Mouse (Mus musculus): ENCODE measurements around the gene Polr2c. TPM values are rescaled to one million over a fixed set of nuclear protein-coding genes. Genes with fewer than 3 reads are reported as not detected.
A peak's percentile ranks its signal among the peaks of the same experiment; 100 is the strongest.

Polr2c gene
- polyA plus RNA-seq, 1 experiment from 2014 or later: 160 TPM

GRCm38 (mm10) chr8:94861352-94861910, 4.2 kb downstream of the Polr2c start:
- H3K27ac ChIP-seq (ENCODE audit: low read depth): no peak overlapping the region
- peaks cover 60% of the 10 kb centered on the region for H3K36me3 ChIP-seq (ENCODE audit: control insufficient read depth, insufficient read depth, low read length)
- H3K4me1 ChIP-seq (replicated peaks; ENCODE audit: control insufficient read depth, insufficient read depth, low read length): peaks cover 13% of the 10 kb centered on the region; the same call in 1 of the 2 replicates
- WGBS: 72% methylated on average over 8 of the region's 8 CpGs
- no peaks in the 10 kb centered on the region for H3K27me3 ChIP-seq (replicated peaks; ENCODE audit: control insufficient read depth, insufficient read depth, low read length)
- ATAC-seq (replicated peaks; ENCODE audit: low FRiP score, low TSS enrichment, low read depth) (no peak), DNase-seq (ENCODE audit: low spot score) (peak; percentile 76)
- no peaks in the 10 kb centered on the region for H3K9me3 ChIP-seq (ENCODE audit: control insufficient read depth, low read length)
- H3K4me2 ChIP-seq (ENCODE audit: low read length): no peak overlapping the region
- H3K9ac ChIP-seq (ENCODE audit: low read length): no peak overlapping the region
- no peak overlapping the region for H3K4me3 ChIP-seq (ENCODE audit: low read depth, low read length)

DNA sequence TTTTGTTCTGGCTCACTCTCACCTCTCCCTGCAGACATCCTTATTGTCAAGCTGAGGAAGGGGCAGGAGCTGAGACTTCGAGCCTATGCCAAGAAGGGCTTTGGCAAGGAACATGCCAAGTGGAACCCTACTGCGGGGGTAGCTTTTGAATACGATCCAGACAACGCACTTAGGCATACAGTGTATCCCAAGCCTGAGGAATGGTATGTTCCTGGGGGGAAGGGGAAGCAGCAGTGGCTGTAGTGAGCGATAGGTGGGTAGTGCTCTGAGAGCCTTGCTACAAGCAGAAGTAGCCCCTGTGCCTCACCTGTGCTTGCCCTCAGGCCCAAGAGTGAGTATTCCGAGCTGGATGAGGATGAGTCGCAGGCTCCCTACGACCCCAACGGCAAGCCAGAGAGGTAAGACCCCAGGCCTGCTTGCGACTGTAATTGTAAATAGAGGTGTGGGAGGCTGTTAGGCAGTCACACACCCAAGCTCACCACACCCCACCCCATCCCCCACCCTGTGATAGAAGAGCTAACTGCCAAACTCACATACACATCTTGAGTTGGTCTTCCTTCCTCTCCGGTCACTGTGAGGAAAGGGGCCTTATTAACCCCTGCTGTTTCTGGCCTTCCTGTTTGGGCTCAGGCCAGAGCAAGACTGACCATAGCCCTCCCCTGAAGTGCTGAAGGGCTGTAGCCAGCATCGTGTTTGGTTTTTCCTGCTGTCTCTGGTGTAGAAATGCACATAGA, 5.4 kb downstream of the Polr2c start:
- H3K9me3 ChIP-seq (ENCODE audit: control insufficient read depth, low read length): no peaks in the 10 kb centered on the region
- no peak overlapping the region for H3K4me2 ChIP-seq (ENCODE audit: low read length)
- peaks cover 13% of the 10 kb centered on the region; the same call in 1 of the 2 replicates for H3K4me1 ChIP-seq (replicated peaks; ENCODE audit: control insufficient read depth, insufficient read depth, low read length)
- peaks cover 67% of the 10 kb centered on the region for H3K36me3 ChIP-seq (ENCODE audit: control insufficient read depth, insufficient read depth, low read length)
- H3K27me3 ChIP-seq (replicated peaks; ENCODE audit: control insufficient read depth, insufficient read depth, low read length): no peaks in the 10 kb centered on the region
- whole genome bisulfite sequencing: 83% methylated on average over 12 of the region's 12 CpGs
- no peak for DNase-seq (ENCODE audit: low spot score)
- H3K27ac ChIP-seq (ENCODE audit: low read depth): no peak overlapping the region
- ATAC-seq (replicated peaks; ENCODE audit: low FRiP score, low TSS enrichment, low read depth): no peak
- no peak overlapping the region for H3K9ac ChIP-seq (ENCODE audit: low read length)
- H3K4me3 ChIP-seq (ENCODE audit: low read depth, low read length): no peak overlapping the region

DNA sequence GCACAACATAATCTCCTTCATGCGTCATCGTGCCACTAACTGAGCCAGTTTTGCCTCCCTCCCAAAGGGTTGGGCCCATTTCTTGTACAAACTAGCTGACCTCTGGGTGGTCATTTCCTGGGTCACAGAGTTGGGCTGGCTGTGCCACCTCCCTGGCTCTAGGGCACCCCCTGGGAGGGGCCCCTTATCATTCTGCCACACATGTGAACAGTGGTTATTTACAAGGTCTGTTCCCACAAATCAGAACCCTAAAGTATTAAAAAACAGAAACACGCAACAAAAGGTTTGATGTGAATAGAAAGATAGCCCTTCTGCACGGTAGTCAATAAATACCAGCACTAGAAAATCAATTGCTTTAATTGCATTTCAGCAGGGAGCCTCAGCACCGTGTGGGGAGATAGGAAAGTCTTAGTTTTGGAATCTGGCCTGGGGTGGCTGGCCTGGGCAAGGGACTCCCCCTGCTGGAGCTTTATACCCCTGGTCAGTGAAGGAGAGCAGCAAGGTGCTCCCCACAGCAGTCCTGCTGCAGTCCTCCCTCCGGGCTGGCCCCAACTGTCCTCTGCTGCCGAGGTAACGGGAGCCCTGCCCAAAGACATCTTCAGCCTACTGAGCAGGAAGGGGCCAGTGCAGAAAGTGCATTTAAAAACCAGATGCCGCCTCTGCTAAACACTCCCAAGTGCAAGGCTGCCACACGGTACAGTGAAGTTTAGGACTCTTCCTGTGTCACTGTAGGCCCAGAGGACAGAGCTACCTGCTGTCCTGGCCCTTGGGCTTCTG, 6.8 kb downstream of the Polr2c start:
- H3K27me3 ChIP-seq (replicated peaks; ENCODE audit: control insufficient read depth, insufficient read depth, low read length): no peaks in the 10 kb centered on the region
- 0 out of 2 replicates have a peak, but pooled peaks cover 3% of the 10 kb centered on the region for H3K4me1 ChIP-seq (replicated peaks; ENCODE audit: control insufficient read depth, insufficient read depth, low read length)
- ATAC-seq (replicated peaks; ENCODE audit: low FRiP score, low TSS enrichment, low read depth) (no peak), DNase-seq (ENCODE audit: low spot score) (no peak)
- H3K27ac ChIP-seq (ENCODE audit: low read depth): no peak overlapping the region
- no peaks in the 10 kb centered on the region for H3K9me3 ChIP-seq (ENCODE audit: control insufficient read depth, low read length)
- no peak overlapping the region for H3K9ac ChIP-seq (ENCODE audit: low read length)
- H3K4me3 ChIP-seq (ENCODE audit: low read depth, low read length): no peak overlapping the region
- no peak overlapping the region for H3K4me2 ChIP-seq (ENCODE audit: low read length)
- H3K36me3 ChIP-seq (ENCODE audit: control insufficient read depth, insufficient read depth, low read length): peaks cover 67% of the 10 kb centered on the region
- 70% methylated on average over 10 of the region's 10 CpGs for WGBS

DNA sequence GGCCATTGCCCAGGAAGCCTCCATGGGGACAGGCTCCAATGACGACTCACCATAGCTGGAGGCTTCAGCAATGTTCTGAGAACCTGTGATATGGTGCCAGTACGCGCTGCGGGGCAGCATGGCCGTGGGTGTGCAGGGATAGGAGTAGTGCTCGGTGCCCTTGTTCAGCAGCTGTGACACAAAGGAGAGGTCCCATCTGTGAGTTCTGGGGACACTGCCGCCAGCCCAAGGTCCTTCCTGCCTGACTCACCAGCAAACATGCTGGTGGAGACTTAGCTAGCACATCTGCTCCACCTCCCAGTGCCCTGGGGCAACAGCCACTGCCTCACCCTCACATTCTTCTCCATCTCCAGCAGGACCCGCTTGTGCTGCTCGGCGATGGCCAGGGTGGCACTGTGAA, 8.0 kb downstream of the Polr2c start:
- Histone ChIP-seq H3K4me2 (ENCODE audit: low read length) (no peak overlapping the region), H3K9me3 (ENCODE audit: control insufficient read depth, low read length) (no peaks in the 10 kb centered on the region), H3K27ac (ENCODE audit: low read depth) (no peak overlapping the region), H3K4me3 (ENCODE audit: low read depth, low read length) (no peak overlapping the region), H3K36me3 (ENCODE audit: control insufficient read depth, insufficient read depth, low read length) (peaks cover 63% of the 10 kb centered on the region), H3K4me1 (replicated peaks; ENCODE audit: control insufficient read depth, insufficient read depth, low read length) (0 out of 2 replicates have a peak, but pooled peaks cover 6% of the 10 kb centered on the region), H3K9ac (ENCODE audit: low read length) (no peak overlapping the region), H3K27me3 (replicated peaks; ENCODE audit: control insufficient read depth, insufficient read depth, low read length) (no peaks in the 10 kb centered on the region)
- 85% methylated on average over 10 of the region's 10 CpGs for WGBS
- ATAC-seq (replicated peaks; ENCODE audit: low FRiP score, low TSS enrichment, low read depth) (no peak), DNase-seq (ENCODE audit: low spot score) (no peak)

DNA sequence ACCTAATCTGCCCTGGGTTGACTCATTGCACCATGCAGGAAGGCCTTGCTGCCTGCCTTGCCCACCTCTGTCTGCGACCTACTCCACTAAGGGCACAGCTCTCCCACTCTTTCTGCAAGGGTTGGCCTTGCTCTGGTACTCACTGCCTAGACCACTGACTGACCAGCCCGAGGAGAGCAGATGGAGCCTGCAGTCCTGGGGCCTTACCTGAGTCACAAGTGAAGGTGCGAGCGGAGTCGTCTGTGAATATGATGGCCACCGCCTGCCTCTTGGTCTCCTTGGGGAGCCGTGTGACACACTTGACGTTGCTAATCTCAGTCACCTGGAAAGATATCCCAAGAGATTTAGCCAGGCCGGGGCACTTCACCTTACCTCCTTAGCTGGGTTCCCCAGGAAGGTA, 9.7 kb downstream of the Polr2c start:
- no peak overlapping the region for H3K4me3 ChIP-seq (ENCODE audit: low read depth, low read length)
- H3K27me3 ChIP-seq (replicated peaks; ENCODE audit: control insufficient read depth, insufficient read depth, low read length): no peaks in the 10 kb centered on the region
- WGBS: 89% methylated on average over 9 of the region's 9 CpGs
- H3K4me2 ChIP-seq (ENCODE audit: low read length): no peak overlapping the region
- no peak overlapping the region for H3K9ac ChIP-seq (ENCODE audit: low read length)
- ATAC-seq (replicated peaks; ENCODE audit: low FRiP score, low TSS enrichment, low read depth): no peak
- no peaks in the 10 kb centered on the region for H3K9me3 ChIP-seq (ENCODE audit: control insufficient read depth, low read length)
- peaks cover 48% of the 10 kb centered on the region for H3K36me3 ChIP-seq (ENCODE audit: control insufficient read depth, insufficient read depth, low read length)
- no peak overlapping the region for H3K27ac ChIP-seq (ENCODE audit: low read depth)
- DNase-seq (ENCODE audit: low spot score): no peak
- H3K4me1 ChIP-seq (replicated peaks; ENCODE audit: control insufficient read depth, insufficient read depth, low read length): peaks cover 18% of the 10 kb centered on the region

- Histone ChIP-seq H3K4me1 (replicated peaks; ENCODE audit: control insufficient read depth, insufficient read depth, low read length) (peaks cover 25% of the 10 kb centered on the region), H3K36me3 (ENCODE audit: control insufficient read depth, insufficient read depth, low read length) (peaks cover 30% of the 10 kb centered on the region), H3K4me3 (ENCODE audit: low read depth, low read length) (no peak overlapping the region), H3K27me3 (replicated peaks; ENCODE audit: control insufficient read depth, insufficient read depth, low read length) (no peaks in the 10 kb centered on the region), H3K4me2 (ENCODE audit: low read length) (no peak overlapping the region), H3K27ac (ENCODE audit: low read depth) (no peak overlapping the region), H3K9ac (ENCODE audit: low read length) (no peak overlapping the region), H3K9me3 (ENCODE audit: control insufficient read depth, low read length) (no peaks in the 10 kb centered on the region)
- no peak for DNase-seq (ENCODE audit: low spot score)
- ATAC-seq (replicated peaks; ENCODE audit: low FRiP score, low TSS enrichment, low read depth): no peak
- WGBS: 70% methylated on average over 7 of the region's 7 CpGs
Measured at GRCm38 (mm10) chr8:94869146-94869545, 11.9 kb downstream of the Polr2c start.

- H3K9ac ChIP-seq (ENCODE audit: low read length): no peak overlapping the region
- peaks cover 22% of the 10 kb centered on the region for H3K36me3 ChIP-seq (ENCODE audit: control insufficient read depth, insufficient read depth, low read length)
- peak overlapping the region; percentile 80 for H3K4me2 ChIP-seq (ENCODE audit: low read length)
- H3K9me3 ChIP-seq (ENCODE audit: control insufficient read depth, low read length): no peaks in the 10 kb centered on the region
- ATAC-seq (replicated peaks; ENCODE audit: low FRiP score, low TSS enrichment, low read depth) (no peak), DNase-seq (ENCODE audit: low spot score) (no peak)
- peaks cover 32% of the 10 kb centered on the region for H3K4me1 ChIP-seq (replicated peaks; ENCODE audit: control insufficient read depth, insufficient read depth, low read length)
- 0 out of 2 replicates have a peak, but pooled peaks cover 2% of the 10 kb centered on the region for H3K27me3 ChIP-seq (replicated peaks; ENCODE audit: control insufficient read depth, insufficient read depth, low read length)
- WGBS: 54% methylated on average over 4 of the region's 4 CpGs
- H3K27ac ChIP-seq (ENCODE audit: low read depth): no peak overlapping the region
- peak overlapping the region; percentile 47; the same call in 1 of the 2 replicates for H3K4me3 ChIP-seq (ENCODE audit: low read depth, low read length)
Measured at GRCm38 (mm10) chr8:94870003-94870402, 12.8 kb downstream of the Polr2c start.

DNA sequence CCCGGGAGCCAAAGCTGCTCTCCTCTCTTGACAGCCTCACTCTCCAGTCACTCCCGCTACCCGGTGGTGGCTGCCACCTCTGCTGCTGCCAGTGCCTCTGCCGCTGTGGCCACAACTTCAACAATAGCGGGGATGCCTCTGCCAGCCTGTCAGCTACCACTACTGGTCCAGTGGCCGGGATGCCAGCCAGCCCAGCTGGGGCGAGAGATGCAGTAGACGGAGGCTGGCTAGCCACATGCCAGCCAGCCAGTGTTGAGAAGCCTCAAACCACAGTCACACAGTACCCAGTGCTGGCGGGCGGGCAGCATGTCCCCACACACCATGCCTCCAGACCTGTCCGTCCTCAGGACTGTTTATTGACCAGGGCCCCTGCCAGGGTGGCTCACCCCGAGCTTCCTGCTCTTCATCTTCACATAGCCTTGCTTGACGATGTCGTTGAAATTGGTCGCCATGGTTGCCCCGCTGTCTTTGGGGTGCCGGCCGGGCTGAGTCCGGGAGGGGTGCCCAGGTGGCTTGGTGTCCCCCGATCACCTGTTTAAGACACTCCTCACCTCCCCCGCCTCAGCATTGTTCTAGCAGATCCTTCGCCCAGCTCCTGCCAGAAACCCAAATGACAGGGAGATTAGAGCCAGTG, 13.3 kb downstream of the Polr2c start:
- DNase-seq (ENCODE audit: low spot score) (peak; percentile 69), ATAC-seq (replicated peaks; ENCODE audit: low FRiP score, low TSS enrichment, low read depth) (peak; percentile 4; the same call in 1 of the 2 replicates)
- peak overlapping the region; percentile 80 for H3K4me2 ChIP-seq (ENCODE audit: low read length)
- H3K4me3 ChIP-seq (ENCODE audit: low read depth, low read length): peak overlapping the region; percentile 47
- no peaks in the 10 kb centered on the region for H3K9me3 ChIP-seq (ENCODE audit: control insufficient read depth, low read length)
- WGBS: 12% methylated on average over 22 of the region's 22 CpGs
- H3K27me3 ChIP-seq (replicated peaks; ENCODE audit: control insufficient read depth, insufficient read depth, low read length): 0 out of 2 replicates have a peak, but pooled peaks cover 4% of the 10 kb centered on the region
- peak overlapping the region; percentile 41 for H3K9ac ChIP-seq (ENCODE audit: low read length)
- no peak overlapping the region for H3K27ac ChIP-seq (ENCODE audit: low read depth)
- H3K36me3 ChIP-seq (ENCODE audit: control insufficient read depth, insufficient read depth, low read length): peaks cover 16% of the 10 kb centered on the region
- peaks cover 38% of the 10 kb centered on the region for H3K4me1 ChIP-seq (replicated peaks; ENCODE audit: control insufficient read depth, insufficient read depth, low read length)
